9 mouse cellular contexts compared by ENCODE assay signal in genomic region chr6:120324295-120324927, GRCm38 (mm10). TPM values are rescaled to one million over a fixed set of nuclear protein-coding genes. Genes with fewer than 3 reads are reported as not detected.
DNase-seq lines count a peak whose midpoint lies in the region; ATAC-seq lines count a peak whose summit lies in the region.
"Had no signal": no experiment of that assay in that cellular context is flagged by ENCODE, and none has a peak within 500 bp of the region (broad histone marks: within the 10 kb centered on the region; RNA-seq: fewer than 3 reads in every experiment).

No protein-coding gene starts in this region.

- peak; percentile 22 for DNase-seq in urinary bladder, adult 2 months (ENCODE audit: low spot score)
- DNase-seq in urinary bladder, postnatal 4 days (ENCODE audit: low spot score in 2 of 2) = no peak
- peak; percentile 72 for DNase-seq in c-Kit-negative CD71-positive TER-119-positive erythroid progenitor cells, embryonic 14.5 days (ENCODE audit: low read depth, low spot score)
- peak; percentile 89 for DNase-seq in forebrain, embryonic 14.5 days (ENCODE audit: low spot score)
- DNase-seq in limb, embryonic 10.5 days (ENCODE audit: low spot score) = peak; percentile 72
- DNase-seq in ovary, adult 18-20 months (ENCODE audit: low spot score) = peak; percentile 23
- DNase-seq in thymus, postnatal 0 days (ENCODE audit: low spot score) = peak; percentile 77

- H3K4me3 ChIP-seq in forebrain, embryonic 14.5 days (ENCODE audit: low read depth, low read length) = no peak overlapping the region
- H3K4me3 ChIP-seq in limb, embryonic 10.5 days = no peak overlapping the region

- H3K9me3 ChIP-seq in forebrain, embryonic 14.5 days (replicated peaks; ENCODE audit: control insufficient read depth, low read length) = no peaks in the 10 kb centered on the region
- H3K9me3 ChIP-seq in limb, embryonic 10.5 days (replicated peaks) = no peaks in the 10 kb centered on the region

- 33% methylated on average over 6 of the region's 6 CpGs for WGBS in forebrain, embryonic 14.5 days
- 34% methylated on average over 6 of the region's 6 CpGs for WGBS in limb, embryonic 10.5 days

- H3K36me3 ChIP-seq in forebrain, embryonic 14.5 days (ENCODE audit: control insufficient read depth, insufficient read depth, low read length) = peaks cover 24% of the 10 kb centered on the region
- H3K36me3 ChIP-seq in limb, embryonic 10.5 days = peaks cover 41% of the 10 kb centered on the region

- H3K27me3 ChIP-seq in forebrain, embryonic 14.5 days (replicated peaks; ENCODE audit: control insufficient read depth, insufficient read depth, low read length) = no peaks in the 10 kb centered on the region
- no peaks in the 10 kb centered on the region for H3K27me3 ChIP-seq in limb, embryonic 10.5 days (ENCODE audit: low read depth, poor library complexity, severe bottlenecking)

- no peak overlapping the region for H3K9ac ChIP-seq in forebrain, embryonic 14.5 days (ENCODE audit: low read length)

- no peak overlapping the region for H3K4me2 ChIP-seq in forebrain, embryonic 14.5 days (ENCODE audit: low read length)

- no peak overlapping the region for H3K27ac ChIP-seq in forebrain, embryonic 14.5 days (ENCODE audit: low read depth, low read length)
- H3K27ac ChIP-seq in limb, embryonic 10.5 days = no peak overlapping the region

- no peaks in the 10 kb centered on the region for H3K4me1 ChIP-seq in forebrain, embryonic 14.5 days (ENCODE audit: control insufficient read depth, insufficient read depth, low read length)
- H3K4me1 ChIP-seq in limb, embryonic 10.5 days = no peaks in the 10 kb centered on the region

- ATAC-seq in forebrain, embryonic 14.5 days = 0 out of 2 replicates have a peak, but pooled peaks have one; percentile 37
- peak; percentile 58 for ATAC-seq in inflammation-experienced regulatory T-cells, adult 6 months

RNA-seq across cellular contexts. Expression of gene B4galnt3, which starts 30.1 kb away (rescaled TPM):
- polyA plus RNA-seq in urinary bladder, adult 2 months (2012; rRNA removed) = 0.40 and 0.45 TPM in 2 replicates
- polyA plus RNA-seq in forebrain, embryonic 14.5 days (2014; fragmentation: Nextera tagmentation; extraction: Ambion mirVana) = not detected in 2 replicates
- under 1 TPM in 1 of 3 experiments, not detected in 2; 0.19 TPM for polyA plus RNA-seq in inflammation-experienced regulatory T-cells, adult 6 months (2017; shearing (Covaris generic))
- polyA plus RNA-seq in limb, embryonic 10.5 days (2016; fragmentation: Nextera tagmentation; extraction: Ambion mirVana) = 0.11 and 0.21 TPM in 2 replicates
- 0.10 and 0.13 TPM in 2 replicates for polyA plus RNA-seq in thymus, postnatal 0 days (2015; fragmentation: Nextera tagmentation; extraction: Ambion mirVana)

RNA-seq across cellular contexts. Expression of gene D330020A13Rik, which starts 30.2 kb away (rescaled TPM):
- not detected in 2 replicates for polyA plus RNA-seq in urinary bladder, adult 2 months (2012; rRNA removed)
- polyA plus RNA-seq in forebrain, embryonic 14.5 days (2014; fragmentation: Nextera tagmentation; extraction: Ambion mirVana) = not detected in 2 replicates
- not detected for polyA plus RNA-seq in inflammation-experienced regulatory T-cells, adult 6 months (2017; shearing (Covaris generic))
- not detected in 2 replicates for polyA plus RNA-seq in limb, embryonic 10.5 days (2016; fragmentation: Nextera tagmentation; extraction: Ambion mirVana)
- polyA plus RNA-seq in thymus, postnatal 0 days (2015; fragmentation: Nextera tagmentation; extraction: Ambion mirVana) = 0.13 TPM in 1 of 2 replicates, not detected in the other
- polyA plus RNA-seq: intestine, embryonic 14.5 days had no signal

RNA-seq across cellular contexts. Expression of gene Kdm5a, which starts 39.5 kb away (rescaled TPM):
- polyA plus RNA-seq in urinary bladder, adult 2 months (2012; rRNA removed) = 12.4 and 13.9 TPM in 2 replicates
- polyA plus RNA-seq in forebrain, embryonic 14.5 days (2014; fragmentation: Nextera tagmentation; extraction: Ambion mirVana) = 41.5 and 46.2 TPM in 2 replicates
- 10 to 100 TPM; 67.6 to 97.2 (median 82.3) TPM for polyA plus RNA-seq in inflammation-experienced regulatory T-cells, adult 6 months (2017; shearing (Covaris generic))
- polyA plus RNA-seq in limb, embryonic 10.5 days (2016; fragmentation: Nextera tagmentation; extraction: Ambion mirVana) = 45.7 and 45.9 TPM in 2 replicates
- 61.2 and 78.3 TPM in 2 replicates for polyA plus RNA-seq in thymus, postnatal 0 days (2015; fragmentation: Nextera tagmentation; extraction: Ambion mirVana)

RNA-seq across cellular contexts. Expression of gene Ccdc77, which starts 39.8 kb away (rescaled TPM):
- 9.8 and 10.1 TPM in 2 replicates for polyA plus RNA-seq in urinary bladder, adult 2 months (2012; rRNA removed)
- polyA plus RNA-seq in forebrain, embryonic 14.5 days (2014; fragmentation: Nextera tagmentation; extraction: Ambion mirVana) = 12.3 and 14.5 TPM in 2 replicates
- polyA plus RNA-seq in inflammation-experienced regulatory T-cells, adult 6 months (2017; shearing (Covaris generic)) = 10 to 100 TPM in 2 of 3 experiments, 1 to 10 TPM in 1; 9.6 to 11.5 (median 10.6) TPM
- polyA plus RNA-seq in limb, embryonic 10.5 days (2016; fragmentation: Nextera tagmentation; extraction: Ambion mirVana) = 25.6 and 29.4 TPM in 2 replicates
- polyA plus RNA-seq in thymus, postnatal 0 days (2015; fragmentation: Nextera tagmentation; extraction: Ambion mirVana) = 18.2 and 20.7 TPM in 2 replicates

Comparison
In these comparisons a context has a peak if more than half of its experiments do, and no peak if none do; other contexts are left out.
1. DNase-seq: peak in urinary bladder, adult 2 months (single experiment), c-Kit-negative CD71-positive TER-119-positive erythroid progenitor cells, embryonic 14.5 days (single experiment), forebrain, embryonic 14.5 days (single experiment), limb, embryonic 10.5 days (single experiment), ovary, adult 18-20 months (single experiment) and thymus, postnatal 0 days (single experiment); none in urinary bladder, postnatal 4 days (0 of 2).